Mouse (Mus musculus) E14TG2a.4 (cell line): ENCODE data around the gene Ptafr.

Experiments
- CTCF ChIP-seq: conservative IDR thresholded peaks from 2 replicates; pipeline ENCODE4 v1.5.1; 2014; ENCODE audit warnings: low read length
- NANOG ChIP-seq: IDR thresholded peaks from 2 replicates; pipeline ENCODE4 v1.6.1; 2014; ENCODE audit warnings: borderline replicate concordance, low read length, mixed read lengths

DNA sequence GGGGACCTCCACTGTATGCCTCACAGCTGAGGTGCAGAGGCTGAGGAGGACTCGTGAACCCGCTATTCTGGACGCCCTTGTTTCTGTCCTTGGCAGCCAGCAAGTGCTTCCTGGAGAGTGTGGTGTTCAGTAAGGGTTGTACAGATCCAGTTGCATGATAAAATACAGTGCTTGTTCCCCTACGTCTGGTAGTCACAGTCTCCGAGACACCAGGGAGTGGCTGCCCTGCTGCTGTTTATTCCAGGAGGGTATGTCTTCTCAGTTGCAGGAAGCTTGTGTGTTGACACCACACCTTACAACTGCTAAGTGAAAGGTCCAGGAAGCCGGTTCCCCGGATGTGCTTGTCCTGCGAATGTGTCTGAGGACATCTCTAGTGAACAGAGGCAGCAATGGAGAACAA lies 9.2 kb upstream of the Ptafr start:
- TF ChIP-seq CTCF (no peak), NANOG (no peak)
